Mouse (Mus musculus): ENCODE data around the gene 1500009C09Rik.
A peak's percentile ranks its signal among the peaks of the same experiment; 100 is the strongest.

1500009C09Rik gene

GRCm38 (mm10) chr15:82252097-82252496 is at the start of gene 1500009C09Rik:
1500009C09Rik (plus strand) TSS chr15:82252397.
- DNase-seq (ENCODE audit: low spot score), result no peak

DNA sequence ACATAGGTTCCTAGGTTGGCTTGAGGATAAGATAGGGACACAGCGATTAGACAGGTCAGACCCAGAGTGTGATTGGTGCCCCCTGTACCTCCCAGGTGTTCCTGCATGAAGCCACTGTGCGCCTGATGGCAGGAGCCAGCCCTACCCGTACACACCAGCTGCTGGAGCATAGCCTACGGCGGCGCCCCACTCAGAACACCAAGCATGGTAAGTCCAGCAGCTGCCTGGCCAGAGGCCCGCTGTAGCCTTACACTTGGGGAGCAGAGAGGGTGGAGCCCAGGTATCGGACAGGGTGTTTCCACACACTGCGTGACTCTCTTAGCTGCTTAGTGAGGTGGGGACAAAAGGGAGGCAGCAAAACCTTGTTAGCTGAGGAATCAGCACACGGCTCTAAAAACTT is 49.1 kb upstream of the 1500009C09Rik start:
- no peak for DNase-seq (ENCODE audit: low spot score)

DNA sequence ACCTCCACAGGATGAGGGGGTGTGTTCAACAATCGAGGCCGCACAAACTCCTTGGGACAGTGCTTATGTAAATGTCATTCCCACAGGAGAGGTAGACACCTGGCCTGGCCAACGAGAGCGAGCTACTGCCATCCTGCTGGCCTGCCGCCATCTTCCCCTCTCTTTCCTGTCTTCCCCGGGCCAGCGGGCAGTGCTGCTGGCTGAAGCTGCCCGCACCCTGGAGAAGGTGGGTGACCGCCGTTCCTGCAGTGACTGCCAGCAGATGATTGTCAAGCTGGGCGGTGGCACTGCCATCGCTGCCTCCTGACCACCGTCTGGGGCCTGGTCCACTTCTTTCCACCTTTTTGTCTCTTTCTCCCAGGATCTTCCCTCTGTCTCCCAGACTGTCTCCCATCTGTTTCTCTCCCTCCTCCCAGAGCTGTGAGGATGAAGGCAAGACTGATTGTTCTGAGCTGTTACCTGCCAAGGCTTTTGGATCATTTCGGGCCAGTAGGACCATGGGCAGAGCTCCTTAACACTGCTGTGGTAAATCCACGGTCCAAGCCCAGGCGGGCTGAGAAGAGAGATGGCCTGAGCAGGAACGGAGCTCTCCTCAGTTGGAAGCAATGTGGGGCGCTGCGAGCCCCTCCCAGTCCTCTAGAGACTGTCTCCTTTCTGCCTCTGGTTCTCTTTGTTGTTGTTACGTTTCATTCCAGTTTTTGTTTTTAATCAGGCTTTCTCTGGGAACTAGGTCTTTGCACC is 48.4 kb upstream of the 1500009C09Rik start:
- peak; percentile 69 for DNase-seq (ENCODE audit: low spot score)

- DNase-seq (ENCODE audit: low spot score), result no peak
Observed at GRCm38 (mm10) chr15:82204680-82205371, 47.4 kb upstream of the 1500009C09Rik start.

DNA sequence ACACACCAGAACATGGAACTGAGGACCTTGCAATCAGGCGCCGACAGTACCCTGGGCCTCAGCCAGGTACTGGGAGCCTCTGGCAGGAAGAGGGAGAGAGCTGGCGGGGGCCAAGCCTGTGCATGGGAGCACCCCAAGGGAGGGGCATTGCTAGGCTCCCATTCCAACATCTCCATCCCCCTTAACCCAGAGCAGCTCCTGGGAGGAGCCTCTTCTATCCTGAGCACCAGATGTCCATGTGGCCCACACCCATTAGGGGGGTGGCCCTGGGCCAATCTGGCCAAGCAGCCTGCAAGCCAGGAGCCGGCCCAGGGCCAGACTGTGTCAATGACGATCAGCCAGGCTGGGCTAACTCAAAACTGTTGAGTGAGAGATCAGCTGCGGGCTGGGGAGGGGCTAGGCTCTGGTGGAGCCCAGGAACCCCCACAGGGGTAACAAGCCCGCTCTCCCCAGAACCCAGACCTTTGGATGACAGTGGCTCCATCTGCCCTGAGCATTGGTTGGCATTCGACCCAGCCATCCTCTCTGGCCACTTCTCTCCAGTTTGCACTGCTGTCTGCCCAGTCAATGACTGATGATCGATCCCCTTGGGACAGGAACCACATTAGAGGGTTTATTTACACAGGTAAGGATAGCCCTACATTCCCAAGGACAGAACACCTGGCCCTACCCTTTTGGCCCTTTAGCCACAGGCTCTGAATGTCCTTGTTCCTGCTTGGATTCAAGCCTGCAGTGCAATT is 45.7 kb upstream of the 1500009C09Rik start:
- peak; percentile 87 for DNase-seq (ENCODE audit: low spot score)

GRCm38 (mm10) chr15:82207105-82207459 is 45.1 kb upstream of the 1500009C09Rik start:
- DNase-seq (ENCODE audit: low spot score), result no peak

- no peak for DNase-seq (ENCODE audit: low spot score)
Observed at GRCm38 (mm10) chr15:82207504-82208219, 44.5 kb upstream of the 1500009C09Rik start.

- no peak for DNase-seq (ENCODE audit: low spot score)
Observed at GRCm38 (mm10) chr15:82208307-82208706, 43.9 kb upstream of the 1500009C09Rik start.

- DNase-seq (ENCODE audit: low spot score), result no peak
Observed at GRCm38 (mm10) chr15:82209295-82210050, 42.7 kb upstream of the 1500009C09Rik start.

- DNase-seq (ENCODE audit: low spot score), result no peak
Observed at GRCm38 (mm10) chr15:82210801-82211200, 41.4 kb upstream of the 1500009C09Rik start.

DNA sequence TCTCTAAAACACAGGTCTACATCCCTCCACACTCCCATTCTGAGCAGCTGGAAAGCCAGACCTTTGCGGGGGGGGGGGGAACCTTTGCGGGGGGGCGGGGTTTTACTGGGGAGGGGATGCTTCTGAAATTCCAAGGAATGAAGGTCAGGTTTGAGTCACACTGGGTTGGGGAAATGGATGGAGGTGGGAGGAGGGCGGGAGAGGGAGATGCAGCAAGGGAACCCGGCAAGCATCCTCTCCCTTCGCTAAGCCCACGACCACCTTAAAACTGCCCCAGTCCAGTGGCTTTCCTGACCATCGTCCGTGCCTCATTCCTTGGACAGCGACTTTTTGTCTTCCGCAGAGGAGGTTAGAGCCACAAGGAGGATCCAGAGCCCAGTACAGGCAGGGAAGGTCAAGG is 40.9 kb upstream of the 1500009C09Rik start:
- no peak for DNase-seq (ENCODE audit: low spot score)

GRCm38 (mm10) chr15:82211911-82212751 is 40.1 kb upstream of the 1500009C09Rik start:
- no peak for DNase-seq (ENCODE audit: low spot score)

GRCm38 (mm10) chr15:82212752-82213063 is 39.5 kb upstream of the 1500009C09Rik start, which contains the start of gene Shisa8:
Shisa8 (minus strand) TSS chr15:82212815.
- DNase-seq (ENCODE audit: low spot score), result peak; percentile 70

GRCm38 (mm10) chr15:82213222-82213621 is 39.0 kb upstream of the 1500009C09Rik start:
- peak; percentile 55 for DNase-seq (ENCODE audit: low spot score)

DNA sequence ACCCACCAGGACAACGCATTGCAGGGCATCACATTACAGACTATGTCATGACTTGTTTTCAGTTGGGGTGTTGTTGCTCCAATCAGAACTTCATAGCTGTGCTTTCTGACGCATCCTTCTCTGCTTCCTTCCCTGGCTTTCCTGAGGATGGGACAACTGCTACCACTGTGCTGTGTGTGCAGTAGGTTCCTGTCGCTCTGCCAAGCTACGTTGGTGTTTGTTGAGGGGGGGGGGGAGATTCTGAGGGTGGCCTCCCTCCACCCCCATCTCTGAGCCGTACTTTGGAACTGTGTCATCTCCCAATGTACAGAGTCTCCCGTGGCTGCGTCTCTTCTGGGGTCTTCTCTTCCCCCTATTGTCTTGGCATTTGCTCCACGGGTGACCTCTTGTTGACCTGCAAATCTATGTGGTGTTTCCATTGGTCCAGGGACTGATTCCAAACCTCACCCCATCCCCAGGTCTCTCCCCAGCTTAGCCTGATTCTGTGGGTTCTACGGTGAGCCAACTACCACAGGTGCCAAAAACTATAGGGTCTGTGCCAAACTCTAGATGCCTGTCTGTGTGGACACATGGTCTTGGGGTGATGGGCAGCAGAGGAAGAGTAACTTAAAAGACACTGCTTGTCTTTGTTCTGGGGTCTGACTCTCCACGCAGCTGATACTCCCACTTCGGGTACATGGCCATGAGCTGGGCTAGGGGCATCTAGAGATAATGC is 36.7 kb upstream of the 1500009C09Rik start:
- DNase-seq (ENCODE audit: low spot score), result no peak

DNA sequence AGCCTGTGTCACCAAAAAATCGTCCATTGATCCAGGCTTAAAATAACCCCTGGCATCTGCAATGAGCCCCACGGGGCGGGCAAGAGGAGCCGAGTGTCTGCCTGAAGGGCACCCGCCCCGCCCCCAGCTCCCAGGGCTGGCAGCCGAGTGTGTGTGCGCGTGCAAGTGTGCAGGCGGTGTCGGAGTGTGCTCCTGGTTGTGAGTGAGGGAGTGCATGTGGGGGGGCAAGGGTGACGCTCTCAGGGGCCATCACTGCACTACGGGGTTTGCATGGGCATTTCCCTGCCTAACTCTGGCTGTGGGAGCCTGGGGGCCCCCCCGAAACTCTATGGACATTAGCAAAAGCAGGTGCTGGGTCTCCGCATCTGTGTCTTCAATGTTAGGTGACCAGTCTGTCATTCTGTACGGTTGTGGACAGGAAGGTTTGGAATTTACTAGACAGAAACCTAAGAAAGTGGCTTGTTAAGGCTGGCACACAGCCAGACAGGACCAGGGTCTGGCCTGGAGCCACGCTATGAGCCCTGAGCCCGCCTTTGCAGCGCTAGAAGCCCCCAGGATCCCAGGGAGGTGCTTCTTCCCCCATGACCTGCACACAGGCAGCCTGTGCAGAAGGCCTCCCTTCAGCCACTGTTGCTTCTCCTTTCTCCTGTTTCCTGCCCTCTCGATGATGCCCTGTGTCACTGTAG is 35.9 kb upstream of the 1500009C09Rik start:
- no peak for DNase-seq (ENCODE audit: low spot score)

DNA sequence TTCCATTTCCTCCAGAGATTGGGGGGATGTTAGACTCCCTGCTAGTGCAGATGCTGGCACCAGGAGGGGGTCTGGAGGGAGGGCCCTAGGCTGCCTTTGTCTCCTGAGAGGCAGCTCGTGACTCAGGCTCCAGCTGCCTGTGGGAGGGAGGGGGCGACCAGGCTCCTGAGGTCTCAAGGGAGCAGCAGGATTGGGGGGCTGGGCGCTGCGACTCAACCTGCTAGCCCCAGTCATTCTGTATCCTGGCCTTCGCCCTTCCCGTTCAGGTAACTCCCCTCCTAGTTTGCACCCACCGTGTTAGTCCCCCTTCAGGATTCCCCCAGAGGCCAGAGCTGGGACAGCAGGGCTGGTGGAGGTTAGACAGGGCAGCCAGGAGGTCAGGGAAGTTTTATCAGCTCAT is 35.2 kb upstream of the 1500009C09Rik start:
- no peak for DNase-seq (ENCODE audit: low spot score)

DNA sequence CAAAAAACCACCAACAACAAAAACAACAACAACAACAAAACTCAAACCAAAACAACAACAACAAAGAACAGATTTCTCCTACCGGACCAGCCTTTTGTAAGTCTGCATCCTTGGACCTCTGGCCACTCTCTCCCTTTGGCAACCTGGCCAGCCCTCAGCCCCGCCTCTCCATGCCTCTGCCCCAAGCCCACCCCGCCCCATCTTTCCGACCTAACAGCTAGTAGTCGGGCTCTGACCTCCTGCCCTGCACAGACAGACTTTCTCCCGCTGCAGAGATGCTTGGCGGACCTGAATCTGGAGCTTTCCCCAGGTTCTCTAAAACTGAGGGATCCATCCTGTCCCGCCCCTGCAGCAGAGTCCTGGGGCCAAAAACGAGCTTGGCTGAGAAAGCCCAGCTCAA is 34.2 kb upstream of the 1500009C09Rik start:
- no peak for DNase-seq (ENCODE audit: low spot score)

Measured in testis, postnatal 10 days (tissue).